Mouse (Mus musculus) induced T-regulatory cell, adult 2 months (primary cell): Measurements from ENCODE around the gene Styx.

ENCODE experiments used
- DNase-seq: peaks from one replicate; pipeline ENCODE4 v3.0.0-alpha.2; 2012; ENCODE audit warnings: low read depth

Gene Styx

GRCm38 (mm10) chr14:45350931-45351859, at the start of gene Styx:
Styx (plus strand) TSS chr14:45351093.
- peak; percentile 94 for DNase-seq

- no peak for DNase-seq
Observed at GRCm38 (mm10) chr14:45303939-45304338, 47.0 kb upstream of the Styx start.

- DNase-seq, result no peak
Observed at GRCm38 (mm10) chr14:45304389-45304788, 46.5 kb upstream of the Styx start.

GRCm38 (mm10) chr14:45305852-45306251, 45.0 kb upstream of the Styx start:
- DNase-seq, result no peak

GRCm38 (mm10) chr14:45307630-45308328, 43.1 kb upstream of the Styx start:
- DNase-seq, result no peak

GRCm38 (mm10) chr14:45309646-45310045, 41.2 kb upstream of the Styx start:
- DNase-seq, result no peak

- no peak for DNase-seq
Observed at GRCm38 (mm10) chr14:45310101-45310500, 40.8 kb upstream of the Styx start.

- DNase-seq, result no peak
Observed at GRCm38 (mm10) chr14:45316927-45317326, 34.0 kb upstream of the Styx start.

- peak; percentile 62 for DNase-seq
Observed at GRCm38 (mm10) chr14:45317921-45318411, 32.9 kb upstream of the Styx start.

GRCm38 (mm10) chr14:45318426-45319236, 32.3 kb upstream of the Styx start, which contains the start of gene Ero1l:
Ero1l (minus strand) TSS chr14:45318771.
- DNase-seq, result peak; percentile 88

GRCm38 (mm10) chr14:45319237-45319610, 31.7 kb upstream of the Styx start:
- no peak for DNase-seq

GRCm38 (mm10) chr14:45320111-45320510, 30.8 kb upstream of the Styx start:
- DNase-seq, result no peak

GRCm38 (mm10) chr14:45321067-45321466, 29.8 kb upstream of the Styx start:
- DNase-seq, result no peak

GRCm38 (mm10) chr14:45321622-45322021, 29.3 kb upstream of the Styx start:
- no peak for DNase-seq

- no peak for DNase-seq
Observed at GRCm38 (mm10) chr14:45322450-45322849, 28.4 kb upstream of the Styx start.

GRCm38 (mm10) chr14:45323320-45323719, 27.6 kb upstream of the Styx start:
- no peak for DNase-seq

GRCm38 (mm10) chr14:45325471-45325870, 25.4 kb upstream of the Styx start:
- DNase-seq, result no peak

GRCm38 (mm10) chr14:45328072-45328713, 22.7 kb upstream of the Styx start:
- peak; percentile 38 for DNase-seq

GRCm38 (mm10) chr14:45329018-45329588, 21.8 kb upstream of the Styx start:
- no peak for DNase-seq

GRCm38 (mm10) chr14:45329589-45330181, 21.2 kb upstream of the Styx start, which contains the start of gene Psmc6:
Psmc6 (plus strand) TSS chr14:45329788.
- peak; percentile 97 for DNase-seq
